Mouse (Mus musculus): ENCODE data around the gene Ndufs5. TPM values are rescaled to one million over a fixed set of nuclear protein-coding genes. Genes with fewer than 3 reads are reported as not detected.

The Ndufs5 gene
- polyA plus RNA-seq, 1 experiment from 2014 or later, result 450 TPM

- H3K4me3 ChIP-seq, result peak overlapping the region; percentile 88
- H3K4me1 ChIP-seq (replicated peaks), result peaks cover 64% of the 10 kb centered on the region
- ATAC-seq (ENCODE audit: low FRiP score), result peak; percentile 23
Measured at GRCm38 (mm10) chr4:123664951-123665661, 52.9 kb downstream of the Ndufs5 start.

GRCm38 (mm10) chr4:123664021-123664950 is 53.7 kb downstream of the Ndufs5 start:
- WGBS, result under 1% methylated on average over 85 of the region's 125 CpGs
- H3K4me3 ChIP-seq, result peak overlapping the region; percentile 88
- no peaks in the 10 kb centered on the region for H3K9me3 ChIP-seq
- ATAC-seq (ENCODE audit: low FRiP score), result peak; percentile 73
- no peaks in the 10 kb centered on the region for H3K27me3 ChIP-seq
- H3K9ac ChIP-seq, result peak overlapping the region; percentile 99
- H3K4me2 ChIP-seq, result peak overlapping the region; percentile 86
- H3K36me3 ChIP-seq, result no peaks in the 10 kb centered on the region
- H3K27ac ChIP-seq, result peak overlapping the region; percentile 99
- peaks cover 60% of the 10 kb centered on the region for H3K4me1 ChIP-seq (replicated peaks)

More at GRCm38 (mm10) chr4:123664951-123665661, 52.9 kb downstream of the Ndufs5 start:
- under 1% methylated on average over 44 of the region's 58 CpGs for WGBS
- peak overlapping the region; percentile 99 for H3K27ac ChIP-seq
- H3K4me2 ChIP-seq, result peak overlapping the region; percentile 86
- H3K36me3 ChIP-seq, result no peaks in the 10 kb centered on the region
- H3K27me3 ChIP-seq, result no peaks in the 10 kb centered on the region
- H3K9me3 ChIP-seq, result no peaks in the 10 kb centered on the region
- peak overlapping the region; percentile 99 for H3K9ac ChIP-seq

- Histone ChIP-seq H3K27ac (peak overlapping the region; percentile 99), H3K36me3 (no peaks in the 10 kb centered on the region), H3K4me3 (peak overlapping the region; percentile 88), H3K9ac (peak overlapping the region; percentile 99), H3K4me1 (replicated peaks) (peaks cover 60% of the 10 kb centered on the region), H3K4me2 (peak overlapping the region; percentile 86), H3K27me3 (no peaks in the 10 kb centered on the region), H3K9me3 (no peaks in the 10 kb centered on the region)
- WGBS, result under 1% methylated on average over 12 of the region's 12 CpGs
- ATAC-seq (ENCODE audit: low FRiP score), result no peak
Measured at GRCm38 (mm10) chr4:123663688-123663965, 54.4 kb downstream of the Ndufs5 start.

GRCm38 (mm10) chr4:123662914-123663687 is 54.9 kb downstream of the Ndufs5 start:
- peak overlapping the region; percentile 99 for H3K27ac ChIP-seq
- H3K9ac ChIP-seq, result peak overlapping the region; percentile 99
- WGBS, result 3% methylated on average over 15 of the region's 15 CpGs
- peak overlapping the region; percentile 88 for H3K4me3 ChIP-seq
- H3K4me1 ChIP-seq (replicated peaks), result peaks cover 60% of the 10 kb centered on the region
- no peaks in the 10 kb centered on the region for H3K27me3 ChIP-seq
- peak overlapping the region; percentile 86 for H3K4me2 ChIP-seq
- no peaks in the 10 kb centered on the region for H3K9me3 ChIP-seq
- no peaks in the 10 kb centered on the region for H3K36me3 ChIP-seq
- no peak for ATAC-seq (ENCODE audit: low FRiP score)

Other genes starting within 250 kb of the Ndufs5 start
- gene Macf1, start 33.8 kb downstream of the Ndufs5 start, polyA plus RNA-seq (2015; fragmentation: Nextera tagmentation; extraction: Ambion mirVana), result 67.3 and 69.5 TPM in 2 replicates
- 85.9 and 88.5 TPM in 2 replicates for gene Akirin1, start 32.1 kb upstream of the Ndufs5 start, polyA plus RNA-seq (2015; fragmentation: Nextera tagmentation; extraction: Ambion mirVana)
- gene Rhbdl2, start 69.7 kb upstream of the Ndufs5 start, polyA plus RNA-seq (2015; fragmentation: Nextera tagmentation; extraction: Ambion mirVana), result 0.60 and 1.2 TPM in 2 replicates
- gene 4933427I04Rik, start 141.5 kb upstream of the Ndufs5 start, polyA plus RNA-seq (2015; fragmentation: Nextera tagmentation; extraction: Ambion mirVana), result 0.12 and 0.19 TPM in 2 replicates
- gene Mycbp, start 186.6 kb upstream of the Ndufs5 start, polyA plus RNA-seq (2015; fragmentation: Nextera tagmentation; extraction: Ambion mirVana), result 31.5 and 46.3 TPM in 2 replicates
- 46.3 and 47.0 TPM in 2 replicates for gene Rragc, start 199.2 kb upstream of the Ndufs5 start, polyA plus RNA-seq (2015; fragmentation: Nextera tagmentation; extraction: Ambion mirVana)
- gene 4930535I16Rik, start 199.8 kb upstream of the Ndufs5 start, polyA plus RNA-seq (2015; fragmentation: Nextera tagmentation; extraction: Ambion mirVana), result not detected in 2 replicates